25 mouse cellular contexts compared by ENCODE assay signal in the genomic region with DNA sequence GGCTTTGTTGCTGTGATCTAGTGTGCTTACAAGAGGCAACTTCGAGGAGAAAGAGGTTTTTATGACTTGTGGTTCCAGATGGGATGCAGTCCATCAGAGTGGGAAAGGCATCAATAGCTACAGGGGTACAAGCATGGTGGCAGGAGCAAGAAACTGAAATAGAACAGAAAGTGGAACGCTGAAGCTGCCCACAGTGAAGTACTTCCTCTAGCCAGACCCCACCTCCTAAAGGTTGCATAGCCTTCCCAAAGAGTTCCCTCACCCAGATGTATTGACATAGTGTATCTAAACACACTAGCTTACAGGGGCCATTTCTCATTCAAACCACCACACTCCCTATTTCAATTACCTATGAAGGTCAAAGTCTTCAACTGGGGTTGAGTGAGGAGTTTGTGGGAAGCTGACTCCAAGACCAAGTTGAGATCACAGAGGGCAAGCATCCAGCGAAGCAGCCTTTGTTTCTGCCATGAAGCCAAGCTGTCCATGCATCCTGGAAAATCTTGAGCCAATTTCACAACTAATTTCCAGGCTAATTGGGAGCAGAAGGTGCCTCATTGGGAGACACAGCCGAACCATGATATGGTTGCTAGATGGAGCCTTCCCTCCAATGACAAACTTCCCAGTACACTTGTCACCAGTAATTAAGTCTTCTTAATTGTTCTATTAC. TPM values are rescaled to one million over a fixed set of nuclear protein-coding genes. Genes with fewer than 3 reads are reported as not detected.
A peak's percentile ranks its signal among the peaks of the same experiment; 100 is the strongest.
DNase-seq lines count a peak whose midpoint lies in the region; ATAC-seq and TF ChIP-seq lines count a peak whose summit lies in the region.
"Had no signal": no experiment of that assay in that cellular context is flagged by ENCODE, and none has a peak within 500 bp of the region (broad histone marks: within the 10 kb centered on the region; RNA-seq: fewer than 3 reads in every experiment).

No protein-coding gene starts in this region.

- ATAC-seq in granulocyte monocyte progenitor cell, adult 5-6 weeks (replicated peaks; ENCODE audit: poor library complexity, severe bottlenecking), result peak; percentile 64
- ATAC-seq in megakaryocyte progenitor cell, adult 5-6 weeks (replicated peaks; ENCODE audit: poor library complexity), result peak; percentile 54
- no peak for ATAC-seq in forebrain, postnatal 0 days
- ATAC-seq: CD4-positive, CD25-positive, alpha-beta regulatory T cell, adult 4 months; forebrain, embryonic 15.5 days; intestine, postnatal 0 days had no signal

- intact Hi-C loops in heart, postnatal 10 days (cut with DNase I), result no loop called here

- no peak overlapping the region for H3K27ac ChIP-seq in forebrain, postnatal 0 days (ENCODE audit: low read depth, low read length)
- H3K27ac ChIP-seq: embryonic facial prominence, embryonic 12.5 days; embryonic facial prominence, embryonic 15.5 days; forebrain, embryonic 12.5 days; forebrain, embryonic 15.5 days; gastrocnemius, adult 2 months; heart, adult 2 months; heart, embryonic 10.5 days; heart, embryonic 13.5 days; hindbrain, embryonic 12.5 days; hindbrain, embryonic 15.5 days had no signal

- H3K4me3 ChIP-seq in forebrain, postnatal 0 days (ENCODE audit: low read depth, low read length), result no peak overlapping the region
- H3K4me3 ChIP-seq: embryonic facial prominence, embryonic 12.5 days; embryonic facial prominence, embryonic 15.5 days; forebrain, embryonic 12.5 days; forebrain, embryonic 15.5 days; gastrocnemius, adult 2 months; heart, adult 2 months; heart, embryonic 10.5 days; heart, embryonic 13.5 days; hindbrain, embryonic 12.5 days; hindbrain, embryonic 15.5 days had no signal

- no peak overlapping the region for H3K4me2 ChIP-seq in forebrain, postnatal 0 days (ENCODE audit: low read depth)
- H3K4me2 ChIP-seq: embryonic facial prominence, embryonic 12.5 days; embryonic facial prominence, embryonic 15.5 days; forebrain, embryonic 12.5 days; forebrain, embryonic 15.5 days; heart, embryonic 13.5 days; hindbrain, embryonic 12.5 days; hindbrain, embryonic 15.5 days had no signal

- H3K36me3 ChIP-seq in forebrain, postnatal 0 days (ENCODE audit: insufficient read depth), result no peaks in the 10 kb centered on the region
- H3K36me3 ChIP-seq: embryonic facial prominence, embryonic 12.5 days; embryonic facial prominence, embryonic 15.5 days; forebrain, embryonic 12.5 days; forebrain, embryonic 15.5 days; heart, embryonic 10.5 days; heart, embryonic 13.5 days; hindbrain, embryonic 12.5 days; hindbrain, embryonic 15.5 days had no signal

- H3K27me3 ChIP-seq in forebrain, postnatal 0 days (ENCODE audit: insufficient read depth, low read length), result no peaks in the 10 kb centered on the region
- H3K27me3 ChIP-seq: embryonic facial prominence, embryonic 12.5 days; embryonic facial prominence, embryonic 15.5 days; forebrain, embryonic 12.5 days; forebrain, embryonic 15.5 days; heart, embryonic 13.5 days; hindbrain, embryonic 12.5 days; hindbrain, embryonic 15.5 days had no signal

- no peaks in the 10 kb centered on the region for H3K9me3 ChIP-seq in forebrain, postnatal 0 days (ENCODE audit: low read length)
- H3K9me3 ChIP-seq: embryonic facial prominence, embryonic 12.5 days; embryonic facial prominence, embryonic 15.5 days; forebrain, embryonic 12.5 days; forebrain, embryonic 15.5 days; heart, embryonic 10.5 days; heart, embryonic 13.5 days; hindbrain, embryonic 12.5 days; hindbrain, embryonic 15.5 days had no signal

- 71% methylated on average over 4 of the region's 4 CpGs for WGBS in forebrain, postnatal 0 days

- H3K9ac ChIP-seq in forebrain, postnatal 0 days, result no peak overlapping the region
- H3K9ac ChIP-seq: embryonic facial prominence, embryonic 12.5 days; embryonic facial prominence, embryonic 15.5 days; forebrain, embryonic 12.5 days; forebrain, embryonic 15.5 days; heart, embryonic 13.5 days; hindbrain, embryonic 12.5 days; hindbrain, embryonic 15.5 days had no signal

- TF ChIP-seq CTCF in forebrain, postnatal 0 days (IDR thresholded peaks at IDR 0.05; ENCODE audit: low read depth), result no peak

- H3K4me1 ChIP-seq in forebrain, postnatal 0 days (ENCODE audit: insufficient read depth), result no peaks in the 10 kb centered on the region
- H3K4me1 ChIP-seq: embryonic facial prominence, embryonic 12.5 days; embryonic facial prominence, embryonic 15.5 days; forebrain, embryonic 12.5 days; forebrain, embryonic 15.5 days; heart, embryonic 10.5 days; heart, embryonic 13.5 days; hindbrain, embryonic 12.5 days; hindbrain, embryonic 15.5 days had no signal

- peak; percentile 55 to 60 for DNase-seq in cerebellum, postnatal 10 days
- no peak for DNase-seq in cerebellum, adult 8-10 months
- peak; percentile 33 for DNase-seq in heart, adult 11 months
- DNase-seq in heart, postnatal 10 days, result no peak
- DNase-seq in forebrain, postnatal 0 days, result no peak
- DNase-seq: adrenal gland, adult 2 months; adrenal gland, postnatal 14 days; gastrocnemius, adult 2 months; gastrocnemius, postnatal 14 days; heart, adult 2 months; kidney, adult 2 months had no signal

RNA-seq across cellular contexts. Expression of a gene that starts 9.1 kb away (rescaled TPM):
- total RNA-seq in heart, postnatal 10 days (2021), result 10 to 100 TPM; 58.9 to 62.5 TPM
- total RNA-seq in granulocyte monocyte progenitor cell, adult 5-6 weeks (2014; fragmentation: Nextera tagmentation), result 21.4 and 27.0 TPM in 2 replicates
- 14.1 and 18.5 TPM in 2 replicates for total RNA-seq in granulocyte monocyte progenitor cell, adult 5-6 weeks (2017)
- 27.2 and 28.1 TPM in 2 replicates for total RNA-seq in megakaryocyte progenitor cell, adult 5-6 weeks (2015)
- 11.7 and 15.5 TPM in 2 replicates for total RNA-seq in megakaryocyte progenitor cell, adult 5-6 weeks (2017)
- total RNA-seq in forebrain, postnatal 0 days (2014; rRNA removed), result 1.5 and 1.8 TPM in 2 replicates
- polyA plus RNA-seq in forebrain, postnatal 0 days (2015; fragmentation: Nextera tagmentation; extraction: Ambion mirVana), result 3.8 and 4.2 TPM in 2 replicates
- total RNA-seq: MEL had no signal
- polyA plus RNA-seq: C2C12 had no signal

Comparison
In these comparisons a context has a peak if more than half of its experiments do, and no peak if none do; other contexts are left out.
1. DNase-seq: peak in cerebellum, postnatal 10 days (2 of 2) and heart, adult 11 months (single experiment); none in cerebellum, adult 8-10 months (single experiment), heart, postnatal 10 days (0 of 2) and forebrain, postnatal 0 days (single experiment).